Mouse (Mus musculus) small intestine, adult 2 months (tissue): ENCODE data around the gene Itih3.

Experiments used
- CTCF ChIP-seq: fragments of 200-500 bp; IDR thresholded peaks from 2 replicates; pipeline ENCODE4 v1.5.1; 2012; ENCODE audit warnings: low read depth, mild to moderate bottlenecking, control low read depth, inconsistent platforms, low read length, moderate library complexity, mixed read lengths; ENCODE audit not compliant: insufficient replicate concordance, insufficient read length; ENCODE audit errors: extremely low read depth
- POLR2A ChIP-seq: fragments of 200-500 bp; IDR thresholded peaks from 2 replicates; pipeline ENCODE4 v1.6.1; 2012; ENCODE audit warnings: low read depth, mild to moderate bottlenecking, control low read depth, inconsistent platforms, low read length, moderate library complexity

DNA sequence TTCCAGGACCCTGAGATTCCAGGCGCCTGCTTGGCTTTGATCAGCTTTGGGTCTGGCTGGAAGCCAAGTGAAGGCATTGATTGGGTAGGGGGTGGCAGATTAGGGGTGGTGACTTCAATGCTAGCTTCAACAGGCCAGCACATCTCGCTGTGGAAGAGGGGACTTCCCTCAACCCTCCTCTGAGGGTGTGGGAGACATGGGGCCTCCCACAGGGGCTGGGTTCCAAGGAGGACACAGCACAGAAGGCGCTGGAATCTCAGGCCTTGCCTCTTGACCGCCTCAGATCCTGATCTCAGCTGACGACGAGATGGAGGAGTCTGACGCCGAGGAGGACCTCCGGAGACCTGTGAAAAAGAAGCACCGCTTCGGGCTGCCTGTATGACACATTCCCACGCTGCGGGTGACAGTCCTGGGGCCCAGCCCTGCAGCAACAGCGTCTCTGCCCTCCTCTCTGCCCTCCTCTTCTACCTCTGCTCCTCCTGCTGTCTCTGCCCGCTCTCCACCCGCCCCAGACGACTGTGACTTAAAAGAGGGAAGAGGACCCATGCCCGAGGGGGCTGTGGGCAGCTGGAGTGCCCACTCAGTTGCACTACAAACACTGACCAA is 49.4 kb downstream of the Itih3 start:
- TF ChIP-seq CTCF (no peak), POLR2A (no peak)
